Mouse (Mus musculus) midbrain, embryonic 16.5 days (tissue): ENCODE measurements at regions not wholly inside any gene's neighbourhood (a gene's known extent, or its start where the extent isn't known, plus 50 kb on each side); places are given as distances from the start of the nearest gene placed in this dataset.

Experiments
- ATAC-seq: fragments of 200-750 bp; cut with Nextera tagmentation; 2 replicates; pipeline ENCODE4 v1.8.0; 2017; ENCODE audit warnings: moderate TSS enrichment
- H3K27ac ChIP-seq: fragments of 300-500 bp; sonication (generic); 2 replicates; pipeline ENCODE4 v1.5.1; 2014; ENCODE audit warnings: mild to moderate bottlenecking, low read length, mixed read lengths
- H3K27me3 ChIP-seq: fragments of 300-500 bp; sonication (generic); 2 replicates; pipeline ENCODE4 v1.6.1; 2014; ENCODE audit warnings: low read depth, low read length, mixed read lengths; ENCODE audit not compliant: control insufficient read depth, insufficient read depth
- H3K36me3 ChIP-seq: fragments of 300-500 bp; sonication (generic); 2 replicates; pipeline ENCODE4 v1.6.1; 2014; ENCODE audit warnings: mild to moderate bottlenecking, low read length, moderate library complexity, mixed read lengths; ENCODE audit not compliant: control insufficient read depth, insufficient read depth
- H3K4me1 ChIP-seq: fragments of 300-500 bp; sonication (generic); 2 replicates; pipeline ENCODE4 v1.6.1; 2014; ENCODE audit warnings: mild to moderate bottlenecking, low read length, mixed read lengths; ENCODE audit not compliant: control insufficient read depth, insufficient read depth
- H3K4me2 ChIP-seq: fragments of 300-500 bp; sonication (generic); 2 replicates; pipeline ENCODE4 v1.6.1; 2014; ENCODE audit warnings: mild to moderate bottlenecking, low read length, mixed read lengths
- H3K4me3 ChIP-seq: fragments of 300-500 bp; sonication (generic); 2 replicates; pipeline ENCODE4 v1.5.1; 2014; ENCODE audit warnings: low read depth, mild to moderate bottlenecking, low read length, moderate library complexity, mixed read lengths
- H3K9ac ChIP-seq: fragments of 300-500 bp; sonication (generic); 2 replicates; pipeline ENCODE4 v1.6.1; 2014; ENCODE audit warnings: low read depth, low read length, mixed read lengths
- H3K9me3 ChIP-seq: fragments of 300-500 bp; sonication (generic); replicated peaks from 2 replicates; pipeline ENCODE4 v1.6.1; 2014; ENCODE audit warnings: mild to moderate bottlenecking, low read length, mixed read lengths; ENCODE audit not compliant: control insufficient read depth, poor library complexity, severe bottlenecking
- whole genome bisulfite sequencing: fragments of 180-500 bp; shearing (Covaris S2); extraction: QIAGEN DNeasy Blood & Tissue Kit; methylation state at CpG from one replicate; pipeline ENCODE4 v1.1.7; 2014; 5-methylcytosine and 5-hydroxymethylcytosine counted together

DNA sequence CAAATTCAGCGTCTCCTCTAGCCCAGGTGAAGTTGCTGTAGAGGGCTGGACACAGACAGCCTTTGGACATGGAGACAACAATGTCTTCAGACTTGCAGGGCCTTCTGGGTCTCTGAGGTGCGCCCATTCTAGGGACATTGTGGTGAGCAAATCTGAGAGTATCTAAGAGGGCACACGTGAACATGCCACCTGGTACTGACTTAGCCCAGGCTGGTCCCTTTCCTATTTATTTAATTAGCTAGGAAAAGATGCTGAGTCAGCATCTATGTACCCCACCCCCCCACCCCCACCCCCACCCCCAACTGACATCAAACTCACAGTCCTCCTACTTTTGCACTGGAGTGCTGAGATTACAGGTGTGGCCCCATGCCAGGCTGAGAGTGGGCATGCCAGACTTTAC lies 81.7 kb upstream of the Pcbd1 start:
- Histone ChIP-seq H3K4me1 (peaks cover 7% of the 10 kb centered on the region), H3K9me3 (no peaks in the 10 kb centered on the region), H3K4me2 (no peak overlapping the region), H3K4me3 (no peak overlapping the region), H3K27me3 (no peaks in the 10 kb centered on the region), H3K36me3 (no peaks in the 10 kb centered on the region), H3K27ac (no peak overlapping the region), H3K9ac (no peak overlapping the region)
- ATAC-seq: no peak
- WGBS: 92% methylated on average over 3 of the region's 3 CpGs

DNA sequence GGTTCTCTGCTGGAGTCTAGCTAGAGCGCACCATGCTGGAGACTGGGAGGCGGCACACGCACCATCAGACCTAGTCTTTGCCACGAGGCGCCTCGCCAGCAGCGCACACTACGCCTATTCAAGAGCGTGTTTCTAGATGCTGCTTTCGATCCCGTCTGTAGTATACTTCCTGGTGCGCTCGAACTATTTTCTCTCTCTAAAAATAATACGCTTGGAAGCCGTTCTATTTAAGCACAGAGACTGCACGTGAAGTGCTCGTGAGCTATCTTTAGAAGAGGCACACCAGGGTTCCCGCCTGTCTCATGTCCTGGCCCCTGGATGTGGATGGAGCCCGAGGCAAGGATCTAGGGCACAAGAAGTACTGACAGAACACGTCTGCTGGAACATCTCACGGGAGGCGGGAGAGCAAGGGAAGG lies 87.4 kb upstream of the Pcbd1 start:
- no peak overlapping the region for H3K27ac ChIP-seq
- ATAC-seq: no peak
- no peak overlapping the region for H3K4me3 ChIP-seq
- H3K27me3 ChIP-seq: no peaks in the 10 kb centered on the region
- no peaks in the 10 kb centered on the region for H3K9me3 ChIP-seq
- H3K4me2 ChIP-seq: no peak overlapping the region
- H3K9ac ChIP-seq: no peak overlapping the region
- no peaks in the 10 kb centered on the region for H3K4me1 ChIP-seq
- WGBS: 93% methylated on average over 22 of the region's 22 CpGs
- H3K36me3 ChIP-seq: no peaks in the 10 kb centered on the region

DNA sequence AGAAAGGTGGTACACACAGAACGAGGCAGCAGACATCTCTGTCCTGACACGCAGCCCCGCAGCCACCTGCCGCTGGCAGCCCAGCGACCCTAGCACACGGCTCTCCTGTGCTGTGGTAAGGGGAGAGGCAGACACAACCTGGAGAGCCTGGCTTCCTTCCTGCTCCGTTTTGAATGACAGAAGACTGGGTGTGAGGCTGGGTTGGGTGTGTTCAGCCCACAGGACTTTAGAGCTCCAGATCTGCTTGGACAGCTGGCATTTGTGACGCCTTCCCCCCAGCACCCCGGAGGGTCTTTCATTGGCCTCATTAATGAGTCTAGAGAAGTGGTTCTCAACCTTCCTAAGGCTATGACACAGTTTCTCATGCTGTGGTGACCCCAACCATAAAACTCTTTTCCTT lies 91.7 kb upstream of the Pcbd1 start:
- no peaks in the 10 kb centered on the region for H3K4me1 ChIP-seq
- no peaks in the 10 kb centered on the region for H3K36me3 ChIP-seq
- H3K27ac ChIP-seq: no peak overlapping the region
- H3K9me3 ChIP-seq: no peaks in the 10 kb centered on the region
- WGBS: 74% methylated on average over 9 of the region's 9 CpGs
- H3K4me2 ChIP-seq: no peak overlapping the region
- H3K4me3 ChIP-seq: no peak overlapping the region
- H3K27me3 ChIP-seq: no peaks in the 10 kb centered on the region
- ATAC-seq: no peak
- no peak overlapping the region for H3K9ac ChIP-seq

DNA sequence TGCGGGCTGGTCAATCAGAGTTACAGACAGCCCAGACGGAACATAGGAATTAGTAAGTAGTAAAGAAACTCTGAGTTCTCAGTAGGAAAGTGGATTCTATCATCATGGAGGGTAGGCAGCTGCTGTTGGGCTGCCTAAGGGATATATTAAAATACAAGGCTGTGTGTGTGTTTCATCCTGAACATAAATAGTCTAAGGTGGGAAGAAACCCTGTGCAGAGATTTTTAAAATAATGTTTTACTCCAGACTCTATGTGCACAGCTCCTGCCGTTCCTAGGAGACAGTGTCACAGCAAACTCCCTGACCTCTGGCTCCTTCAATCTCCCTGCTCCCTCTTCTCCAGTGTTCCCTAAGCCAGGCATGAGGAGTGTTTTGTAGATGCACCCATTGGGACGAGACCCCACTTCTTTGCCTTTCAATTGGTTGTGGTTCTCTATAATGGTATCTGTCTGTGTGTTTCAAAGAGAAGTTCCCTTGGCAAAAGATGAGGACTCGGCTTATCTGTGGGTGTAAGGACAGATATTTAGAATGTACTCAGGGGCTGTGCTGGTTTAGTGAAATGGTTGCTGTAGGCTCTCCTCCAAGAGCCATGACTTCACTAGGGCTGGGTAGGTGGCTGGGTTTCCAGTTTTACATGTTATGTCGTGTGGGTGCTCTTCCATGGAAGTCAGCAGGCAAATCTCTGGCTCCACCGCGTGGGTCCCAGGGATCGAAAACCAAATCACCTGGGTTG lies 93.1 kb upstream of the Pcbd1 start:
- WGBS: 83% methylated on average over 9 of the region's 9 CpGs
- no peaks in the 10 kb centered on the region for H3K9me3 ChIP-seq
- H3K4me1 ChIP-seq: no peaks in the 10 kb centered on the region
- H3K4me3 ChIP-seq: no peak overlapping the region
- H3K4me2 ChIP-seq: no peak overlapping the region
- ATAC-seq: no peak
- no peaks in the 10 kb centered on the region for H3K36me3 ChIP-seq
- H3K27ac ChIP-seq: no peak overlapping the region
- H3K27me3 ChIP-seq: no peaks in the 10 kb centered on the region
- no peak overlapping the region for H3K9ac ChIP-seq

DNA sequence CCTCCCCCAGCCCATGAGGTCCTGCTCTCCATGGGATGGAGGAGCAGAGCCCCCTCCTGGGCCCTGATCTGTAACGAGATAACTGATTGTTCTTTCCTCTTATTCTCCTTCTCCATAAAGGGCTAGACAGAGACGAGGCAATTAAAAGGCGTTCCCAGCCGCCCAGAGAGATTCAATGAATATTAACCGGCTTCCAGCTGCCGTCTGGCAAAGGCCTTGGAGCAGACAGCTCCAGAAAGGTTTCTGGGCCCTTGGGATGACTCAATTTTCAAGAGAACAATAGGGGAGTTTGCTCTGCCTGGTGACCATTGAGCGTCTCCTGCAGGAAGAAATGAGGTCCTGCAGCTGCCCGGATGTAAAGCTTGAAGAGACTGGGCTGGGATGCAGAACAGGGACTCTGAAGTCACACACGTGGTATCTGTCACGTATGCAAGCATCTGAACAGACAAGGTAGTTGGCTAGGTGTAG lies 104.0 kb upstream of the Pcbd1 start:
- no peaks in the 10 kb centered on the region for H3K9me3 ChIP-seq
- no peaks in the 10 kb centered on the region for H3K27me3 ChIP-seq
- no peaks in the 10 kb centered on the region for H3K36me3 ChIP-seq
- H3K27ac ChIP-seq: no peak overlapping the region
- 0 out of 2 replicates have a peak, but pooled peaks cover 3% of the 10 kb centered on the region for H3K4me1 ChIP-seq
- no peak overlapping the region for H3K4me3 ChIP-seq
- ATAC-seq: peak; percentile 41
- no peak overlapping the region for H3K4me2 ChIP-seq
- no peak overlapping the region for H3K9ac ChIP-seq
- 5% methylated on average over 10 of the region's 10 CpGs for WGBS

DNA sequence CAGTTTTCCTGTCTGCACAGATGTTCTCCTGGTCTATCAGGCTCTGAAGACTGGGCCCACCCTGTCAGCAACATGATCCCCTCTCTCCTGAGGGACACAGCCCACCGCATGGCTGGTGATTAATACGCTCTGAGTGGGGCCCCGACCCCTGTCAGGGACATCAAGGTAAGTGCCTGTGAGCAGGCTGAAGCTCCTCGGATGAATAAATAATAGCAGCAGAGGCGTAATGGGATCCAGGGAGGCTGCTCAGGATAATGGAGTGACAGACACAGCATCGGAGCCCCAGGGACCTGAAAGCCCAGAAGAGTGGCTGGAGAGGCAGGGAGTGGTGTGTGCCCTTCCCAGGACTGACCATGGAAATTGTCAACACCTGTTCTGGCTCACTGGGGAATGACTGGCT lies 107.4 kb upstream of the Pcbd1 start:
- WGBS: 23% methylated on average over 6 of the region's 6 CpGs
- no peak for ATAC-seq

DNA sequence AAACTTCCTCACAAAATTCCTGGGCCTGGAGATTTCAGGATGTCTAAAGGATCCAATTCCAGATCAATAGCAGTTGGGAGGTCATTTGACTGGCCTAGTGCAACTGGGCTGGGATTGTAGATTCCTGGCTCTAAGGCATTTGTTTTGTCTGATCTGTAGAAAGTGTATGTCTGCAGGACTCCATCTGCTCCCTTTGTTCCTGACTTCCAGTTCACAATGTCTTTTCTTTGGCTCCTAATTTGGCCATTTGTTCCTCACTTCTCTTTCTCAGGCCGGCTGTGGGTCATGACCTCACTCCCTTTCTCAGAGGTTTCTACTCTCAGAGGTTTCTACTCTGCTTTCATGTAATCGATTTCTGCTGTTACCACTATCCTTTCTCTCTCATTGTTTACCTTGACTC lies 115.5 kb upstream of the Pcbd1 start:
- ATAC-seq: no peak
- no peaks in the 10 kb centered on the region for H3K4me1 ChIP-seq
- H3K4me2 ChIP-seq: no peak overlapping the region
- H3K27me3 ChIP-seq: no peaks in the 10 kb centered on the region
- no peak overlapping the region for H3K9ac ChIP-seq
- no peak overlapping the region for H3K4me3 ChIP-seq
- no peak overlapping the region for H3K27ac ChIP-seq
- 17% methylated on average over 2 of the region's 2 CpGs for WGBS
- no peaks in the 10 kb centered on the region; the same call in 1 of the 2 replicates for H3K9me3 ChIP-seq
- no peaks in the 10 kb centered on the region for H3K36me3 ChIP-seq

More for the DNA sequence above, 107.4 kb upstream of the Pcbd1 start:
- Histone ChIP-seq H3K9me3 (no peaks in the 10 kb centered on the region), H3K4me2 (no peak overlapping the region), H3K36me3 (no peaks in the 10 kb centered on the region), H3K9ac (no peak overlapping the region), H3K27me3 (no peaks in the 10 kb centered on the region), H3K27ac (no peak overlapping the region), H3K4me3 (no peak overlapping the region), H3K4me1 (0 out of 2 replicates have a peak, but pooled peaks cover 3% of the 10 kb centered on the region)

DNA sequence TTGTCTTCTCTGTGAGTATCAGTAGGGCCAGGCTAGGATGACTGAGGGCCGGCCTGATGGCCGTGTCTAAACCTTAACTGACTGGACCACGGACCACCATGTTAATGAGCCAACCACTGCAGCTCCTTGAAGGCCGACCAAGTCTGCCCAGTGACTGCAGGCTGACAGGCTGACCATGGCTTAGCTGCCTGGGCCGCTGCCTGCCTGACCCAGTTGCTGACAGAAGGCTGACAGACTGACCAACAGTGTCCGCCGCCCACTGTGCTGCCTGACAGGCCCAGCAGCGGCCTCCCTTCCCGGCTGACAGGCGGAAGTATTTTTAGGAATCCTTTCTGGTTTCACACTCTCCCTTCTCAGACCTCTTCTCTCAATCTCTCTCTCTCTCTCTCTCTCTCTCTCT lies 124.3 kb upstream of the Pcbd1 start:
- Histone ChIP-seq H3K36me3 (no peaks in the 10 kb centered on the region), H3K27me3 (no peaks in the 10 kb centered on the region), H3K27ac (no peak overlapping the region), H3K4me3 (no peak overlapping the region), H3K4me2 (no peak overlapping the region), H3K4me1 (no peaks in the 10 kb centered on the region), H3K9ac (no peak overlapping the region), H3K9me3 (no peaks in the 10 kb centered on the region)
- WGBS: 78% methylated on average over 10 of the region's 10 CpGs
- ATAC-seq: no peak

DNA sequence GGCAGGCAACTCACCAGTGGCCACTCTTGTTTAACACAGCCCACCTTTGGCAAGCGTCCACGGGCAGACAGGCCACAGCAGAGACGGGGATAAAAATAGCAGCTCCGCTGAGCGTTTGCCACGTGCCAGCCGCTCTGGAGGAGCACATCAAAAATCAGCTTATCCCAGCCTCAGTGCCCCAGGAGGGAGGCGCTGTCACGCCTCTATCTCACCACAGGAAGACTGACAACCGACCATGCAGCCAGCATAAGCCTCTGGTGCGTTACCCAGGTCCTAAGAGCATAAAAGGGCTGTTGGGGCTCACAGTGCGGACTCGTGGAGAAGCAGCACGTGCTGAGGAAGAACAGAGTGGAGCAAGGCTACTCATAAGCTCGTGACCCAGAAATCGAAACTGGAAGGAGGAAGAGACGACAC lies 126.4 kb upstream of the Unc5b start:
- Histone ChIP-seq H3K4me2 (peak overlapping the region; percentile 17; the same call in 1 of the 2 replicates), H3K36me3 (no peaks in the 10 kb centered on the region)
- 14% methylated on average over 17 of the region's 17 CpGs for WGBS

More for the DNA sequence above, 126.4 kb upstream of the Unc5b start:
- Histone ChIP-seq H3K9ac (0 out of 2 replicates have a peak overlapping the region, but pooled peaks have one; percentile 28), H3K27ac (no peak overlapping the region), H3K9me3 (no peaks in the 10 kb centered on the region), H3K4me3 (no peak overlapping the region), H3K27me3 (no peaks in the 10 kb centered on the region), H3K4me1 (peaks cover 16% of the 10 kb centered on the region)
- ATAC-seq: peak; percentile 49; the same call in 1 of the 2 replicates
